Comparison of ENCODE assay signal across 19 mouse cellular contexts in the genomic region with DNA sequence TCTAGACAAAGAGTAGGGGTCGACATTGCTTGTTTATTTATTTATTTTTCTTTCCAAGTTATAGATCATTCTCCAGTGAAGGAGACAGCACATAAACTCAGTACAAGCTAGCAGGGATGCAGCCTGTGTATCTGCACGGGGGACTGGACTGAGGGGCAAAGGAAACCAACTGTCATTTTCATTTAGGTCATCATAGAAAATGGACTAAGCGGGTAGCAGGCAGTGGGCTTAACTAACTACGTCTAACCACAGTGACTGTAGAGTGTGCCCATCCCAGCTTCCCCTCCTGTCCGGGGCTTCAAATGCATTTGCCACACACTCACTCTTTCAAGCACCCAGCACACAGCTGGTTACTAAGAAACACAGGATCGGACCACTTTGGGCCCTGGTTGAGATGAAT.
"Had no signal": no experiment of that assay in that cellular context is flagged by ENCODE, and none has a peak within 500 bp of the region (broad histone marks: within the 10 kb centered on the region; RNA-seq: fewer than 3 reads in every experiment).

No protein-coding gene starts in this region.

- H3K36me3 ChIP-seq: lung, embryonic 15.5 days; midbrain, embryonic 10.5 days; midbrain, embryonic 12.5 days; neural tube, embryonic 13.5 days; neural tube, embryonic 15.5 days had no signal

- DNase-seq: liver, postnatal 0 days; lung, adult 2 months; lung, postnatal 14 days; lung, postnatal 36 days; midbrain, embryonic 14.5 days; right cerebral cortex, adult 18-20 months; right cerebral cortex, postnatal 25 days; right cerebral cortex, postnatal 4 days; spleen, adult 18-20 months; thymus, adult 18-20 months; thymus, postnatal 14 days; thymus, postnatal 36 days had no signal

- H3K27ac ChIP-seq: lung, embryonic 15.5 days; macrophage; midbrain, embryonic 10.5 days; midbrain, embryonic 12.5 days; neural tube, embryonic 13.5 days; neural tube, embryonic 15.5 days had no signal

- H3K4me3 ChIP-seq: lung, embryonic 15.5 days; midbrain, embryonic 10.5 days; midbrain, embryonic 12.5 days; myocyte; neural tube, embryonic 13.5 days; neural tube, embryonic 15.5 days had no signal

- H3K4me1 ChIP-seq: lung, embryonic 15.5 days; midbrain, embryonic 10.5 days; midbrain, embryonic 12.5 days; neural tube, embryonic 13.5 days; neural tube, embryonic 15.5 days had no signal
